Mouse (Mus musculus): ENCODE measurements at regions not wholly inside any gene's neighbourhood (a gene's known extent, or its start where the extent isn't known, plus 50 kb on each side); places are given as distances from the start of the nearest gene placed in this dataset.

GRCm38 (mm10) chr6:143288491-143289130 lies 121.6 kb downstream of the Etnk1 start:
- TF ChIP-seq CTCF (IDR thresholded peaks at IDR 0.05; ENCODE audit: low read depth) (no peak), EP300 (IDR thresholded peaks at IDR 0.05; ENCODE audit: low read depth) (no peak)
